Mouse (Mus musculus) frontal cortex, adult (tissue): ENCODE results near the gene Nudt7.

Experiments used
- ATAC-seq: cut with Nextera tagmentation; 2 replicates; pipeline ENCODE4 v1.9.2; 2017; ENCODE audit warnings: mild to moderate bottlenecking, moderate library complexity, mixed read lengths; ENCODE audit not compliant: low TSS enrichment

Nudt7 gene

GRCm38 (mm10) chr8:114143645-114144290 lies 10.4 kb downstream of the Nudt7 start:
- ATAC-seq = no peak

DNA sequence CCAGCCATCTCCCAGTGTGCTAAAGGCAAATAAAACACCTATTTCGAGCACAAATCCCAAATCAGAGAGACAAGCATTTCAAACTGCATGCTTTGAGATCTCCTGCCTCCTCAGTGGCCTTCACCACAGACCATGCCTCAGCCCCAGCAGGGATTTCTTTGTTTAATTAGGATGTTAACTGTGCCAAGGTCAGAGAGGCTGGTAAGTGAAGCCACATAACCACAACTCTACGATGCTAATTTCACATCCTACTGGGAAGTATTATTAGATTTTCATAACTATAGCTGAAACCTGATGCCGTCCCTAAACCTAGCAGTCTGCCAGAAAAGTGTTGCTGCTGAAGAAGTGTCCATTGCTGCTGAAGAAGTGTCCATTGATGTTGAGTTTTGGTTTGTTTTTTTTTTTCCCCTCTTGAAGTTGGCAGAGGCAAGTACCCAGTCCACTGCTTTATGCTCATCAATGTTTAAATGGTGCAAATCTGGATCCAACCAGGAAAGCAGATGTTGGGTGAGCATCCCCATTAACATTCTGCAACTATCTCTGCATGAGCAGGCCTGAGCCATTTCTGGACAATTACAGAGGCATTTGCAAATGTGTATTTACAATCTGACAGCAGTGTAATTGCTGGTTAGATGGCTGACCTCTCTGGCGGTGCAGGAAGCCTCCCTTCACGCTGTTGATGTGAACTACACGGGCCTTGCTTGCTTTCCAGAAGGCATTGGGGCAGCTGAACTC lies 20.1 kb downstream of the Nudt7 start:
- ATAC-seq = no peak

DNA sequence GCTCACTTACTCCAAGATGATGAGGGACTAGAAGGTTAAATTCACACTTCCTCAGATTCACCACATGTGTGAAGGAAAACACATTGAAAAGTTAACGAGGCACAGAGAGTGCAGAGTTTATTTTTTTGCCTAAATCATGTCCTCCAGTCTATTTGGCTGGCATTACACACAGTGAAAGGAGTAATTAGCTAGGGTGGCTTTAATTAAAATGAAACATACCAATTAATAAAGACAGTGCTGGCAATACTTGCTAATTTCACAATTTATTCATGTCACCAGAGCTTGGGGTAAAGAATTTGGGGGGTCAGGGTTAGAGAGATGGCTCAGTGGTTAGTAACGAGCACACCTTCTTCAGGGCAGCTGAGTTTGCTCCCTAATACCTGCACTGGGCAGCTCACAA lies 25.2 kb downstream of the Nudt7 start:
- ATAC-seq = no peak

DNA sequence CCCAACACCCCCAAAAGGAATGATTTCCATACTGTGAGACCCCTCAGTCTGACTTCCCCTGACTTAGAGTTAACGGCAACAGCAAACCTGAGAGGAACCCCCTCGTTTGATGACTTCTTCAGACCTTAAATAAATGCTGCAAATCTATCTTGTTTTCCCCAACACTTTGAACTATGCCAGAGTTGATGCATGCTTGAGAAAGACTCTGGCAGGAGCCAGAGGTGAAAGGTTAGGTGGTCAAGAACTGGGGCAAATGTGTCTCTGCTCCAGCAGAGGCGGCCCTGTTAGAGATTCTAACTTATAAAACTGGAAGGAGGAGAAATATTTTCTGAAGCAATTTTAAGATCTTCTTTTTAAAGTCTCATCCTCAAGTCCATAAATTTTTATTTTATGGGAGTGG lies 26.3 kb downstream of the Nudt7 start:
- ATAC-seq = no peak

- ATAC-seq = no peak
Measured at GRCm38 (mm10) chr8:114163871-114164270, 30.5 kb downstream of the Nudt7 start.

- no peak for ATAC-seq
Measured at GRCm38 (mm10) chr8:114164444-114165096, 31.2 kb downstream of the Nudt7 start.

GRCm38 (mm10) chr8:114165741-114166140 lies 32.4 kb downstream of the Nudt7 start:
- ATAC-seq = no peak

DNA sequence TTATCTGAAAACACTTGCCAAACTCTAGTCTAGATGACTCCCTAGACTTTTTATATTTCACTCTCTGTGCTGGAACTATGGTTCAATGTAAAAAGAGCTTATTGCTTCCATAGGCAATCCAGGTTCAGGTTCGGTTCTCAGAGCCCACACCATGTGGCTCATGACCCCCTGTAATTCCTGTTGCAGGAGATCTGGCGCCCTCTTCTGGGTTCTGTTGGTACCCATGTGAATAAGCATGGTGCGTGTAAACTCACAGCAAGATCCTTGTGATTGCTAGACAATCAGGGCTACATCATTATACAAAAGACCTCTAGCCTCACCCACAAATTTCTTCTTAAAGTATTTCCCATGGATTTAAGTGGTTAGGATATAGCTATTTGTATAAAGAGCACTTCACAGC lies 43.4 kb downstream of the Nudt7 start:
- ATAC-seq = no peak

DNA sequence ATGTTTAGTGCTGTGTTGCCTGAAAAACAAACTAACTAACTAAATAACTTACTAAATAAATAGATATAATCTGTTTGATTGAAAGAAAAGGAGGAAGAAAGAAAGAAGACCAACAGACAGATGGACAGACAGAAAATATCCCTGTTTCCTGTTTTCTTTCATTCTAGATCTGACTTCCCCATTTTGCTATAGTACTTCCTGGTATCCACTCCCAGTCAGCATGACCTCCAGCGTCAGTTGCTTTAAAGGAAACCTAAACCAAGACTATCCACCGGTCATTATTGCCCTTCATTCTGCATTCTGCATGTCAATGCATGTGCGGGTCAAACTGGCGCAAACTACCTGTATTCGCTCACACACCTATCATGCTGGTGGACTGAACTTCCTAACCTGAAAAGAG lies 60.0 kb downstream of the Nudt7 start:
- ATAC-seq = no peak

DNA sequence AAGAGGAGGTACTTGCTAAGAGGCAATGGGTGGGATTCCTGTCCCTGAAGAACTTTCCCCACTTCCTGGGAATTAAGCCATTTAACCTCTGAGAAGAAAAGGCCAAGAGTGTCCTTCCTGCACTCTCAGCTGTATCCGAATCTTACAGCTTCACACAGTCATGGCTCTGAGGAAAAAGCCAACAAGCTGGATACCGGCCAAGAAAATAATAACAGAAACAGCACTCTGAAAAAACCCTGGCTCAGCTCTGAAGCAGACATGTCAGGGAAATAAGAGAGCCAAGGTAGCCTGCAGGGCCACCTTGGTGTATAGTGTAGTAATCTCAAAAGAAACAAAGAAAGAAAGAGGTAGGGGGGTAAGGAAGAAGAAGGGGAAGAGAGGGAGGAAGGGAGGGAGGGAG lies 65.6 kb downstream of the Nudt7 start:
- no peak for ATAC-seq
